Mouse (Mus musculus) midbrain, embryonic 14.5 days (tissue): Measurements from ENCODE around the gene Wrnip1. TPM values are rescaled to one million over a fixed set of nuclear protein-coding genes. Genes with fewer than 3 reads are reported as not detected.
A peak's percentile ranks its signal among the peaks of the same experiment; 100 is the strongest.

Experiments
- ATAC-seq: fragments of 200-750 bp; cut with Nextera tagmentation; 2 replicates; pipeline ENCODE4 v1.8.0; 2017; ENCODE audit warnings: moderate number of reproducible peaks, moderate library complexity; ENCODE audit not compliant: low FRiP score, low TSS enrichment
- DNase-seq: peaks from one replicate; pipeline ENCODE4 v3.0.0-alpha.2; 2015
- H3K27ac ChIP-seq: fragments of 300-500 bp; sonication (generic); replicated peaks from 2 replicates; pipeline ENCODE4 v1.5.1; 2014; ENCODE audit warnings: mild to moderate bottlenecking, low read depth, low read length, moderate library complexity
- H3K27me3 ChIP-seq: fragments of 300-500 bp; sonication (generic); 2 replicates; pipeline ENCODE4 v1.6.1; 2014; ENCODE audit warnings: low read length, control low read depth, mixed read lengths; ENCODE audit not compliant: control insufficient read depth, insufficient read depth
- H3K36me3 ChIP-seq: fragments of 300-500 bp; sonication (generic); 2 replicates; pipeline ENCODE4 v1.6.1; 2014; ENCODE audit warnings: low read length, control low read depth; ENCODE audit not compliant: control insufficient read depth, insufficient read depth
- H3K4me1 ChIP-seq: fragments of 300-500 bp; sonication (generic); 2 replicates; pipeline ENCODE4 v1.6.1; 2014; ENCODE audit warnings: mild to moderate bottlenecking, antibody characterized with exemption, low read length, control low read depth; ENCODE audit not compliant: control insufficient read depth, insufficient read depth
- H3K4me2 ChIP-seq: fragments of 300-500 bp; sonication (generic); 2 replicates; pipeline ENCODE4 v1.6.1; 2014; ENCODE audit warnings: mild to moderate bottlenecking, low read length, moderate library complexity
- H3K4me3 ChIP-seq: fragments of 300-500 bp; sonication (generic); replicated peaks from 2 replicates; pipeline ENCODE4 v1.5.1; 2014; ENCODE audit warnings: low read depth, low read length
- H3K9ac ChIP-seq: fragments of 300-500 bp; sonication (generic); replicated peaks from 2 replicates; pipeline ENCODE4 v1.6.1; 2014; ENCODE audit warnings: mild to moderate bottlenecking, low read length, moderate library complexity
- H3K9me3 ChIP-seq: fragments of 300-500 bp; sonication (generic); 2 replicates; pipeline ENCODE4 v1.6.1; 2016; ENCODE audit warnings: low read length, control low read depth, mixed read lengths; ENCODE audit not compliant: control insufficient read depth
- WGBS: fragments of 180-500 bp; shearing (Covaris S2); extraction: QIAGEN DNeasy Blood & Tissue Kit; methylation state at CpG from one replicate; pipeline ENCODE4 v1.1.7; 2014; 5-methylcytosine and 5-hydroxymethylcytosine counted together
- polyA plus RNA-seq: library from polyadenylated mRNA; unstranded; fragments of >200 nt; fragmentation: Nextera tagmentation; extraction: Ambion mirVana; gene quantifications from 2 replicates; pipeline ENCODE4 v1.2.1, GENCODE M21; 2014

Gene Wrnip1
- polyA plus RNA-seq: 26.5 and 28.0 TPM in 2 replicates

GRCm38 (mm10) chr13:32801693-32802221 is at the start of gene Wrnip1:
Gene Wrnip1 (plus strand): TSS chr13:32802038.
- Histone ChIP-seq H3K4me2 (peak within 1 kb of the TSS; percentile 75), H3K36me3 (peaks cover 4% of the 10 kb centered on the region; the same call in 1 of the 2 replicates), H3K4me1 (peaks cover 20% of the 10 kb centered on the region), H3K27me3 (no peaks in the 10 kb centered on the region), H3K9me3 (no peaks in the 10 kb centered on the region), H3K27ac (peak within 1 kb of the TSS; percentile 92), H3K4me3 (peak within 1 kb of the TSS; percentile 84), H3K9ac (peak within 1 kb of the TSS; percentile 84)
- WGBS: under 1% methylated on average over 51 of the region's 51 CpGs
- DNase-seq: peak; percentile 100
- peak; percentile 99 for ATAC-seq

- Histone ChIP-seq H3K27ac (no peak overlapping the region), H3K4me2 (no peak overlapping the region), H3K9me3 (no peaks in the 10 kb centered on the region), H3K4me3 (no peak overlapping the region), H3K36me3 (no peaks in the 10 kb centered on the region), H3K4me1 (no peaks in the 10 kb centered on the region), H3K9ac (no peak overlapping the region), H3K27me3 (no peaks in the 10 kb centered on the region)
- no peak for DNase-seq
- 68% methylated on average over 4 of the region's 4 CpGs for whole genome bisulfite sequencing
- no peak for ATAC-seq
Observed at GRCm38 (mm10) chr13:32752066-32752657, 49.7 kb upstream of the Wrnip1 start.

- 6% methylated on average over 4 of the region's 4 CpGs for WGBS
- Histone ChIP-seq H3K27ac (no peak overlapping the region), H3K4me1 (no peaks in the 10 kb centered on the region), H3K9ac (no peak overlapping the region), H3K9me3 (no peaks in the 10 kb centered on the region), H3K4me3 (no peak overlapping the region), H3K27me3 (no peaks in the 10 kb centered on the region), H3K4me2 (no peak overlapping the region), H3K36me3 (no peaks in the 10 kb centered on the region)
- DNase-seq (peak; percentile 46), ATAC-seq (no peak)
Observed at GRCm38 (mm10) chr13:32759036-32759435, 42.8 kb upstream of the Wrnip1 start.

- Histone ChIP-seq H3K9ac (no peak overlapping the region), H3K9me3 (no peaks in the 10 kb centered on the region), H3K36me3 (no peaks in the 10 kb centered on the region), H3K27ac (no peak overlapping the region), H3K27me3 (no peaks in the 10 kb centered on the region), H3K4me2 (no peak overlapping the region), H3K4me3 (no peak overlapping the region), H3K4me1 (no peaks in the 10 kb centered on the region)
- 89% methylated on average over 2 of the region's 2 CpGs for WGBS
- no peak for DNase-seq
- ATAC-seq: no peak
Observed at GRCm38 (mm10) chr13:32760795-32761194, 41.0 kb upstream of the Wrnip1 start.

- H3K27me3 ChIP-seq: no peaks in the 10 kb centered on the region
- no peak for ATAC-seq
- no peak overlapping the region for H3K4me3 ChIP-seq
- no peaks in the 10 kb centered on the region for H3K9me3 ChIP-seq
- H3K36me3 ChIP-seq: no peaks in the 10 kb centered on the region
- H3K4me1 ChIP-seq: no peaks in the 10 kb centered on the region
- DNase-seq: no peak
- WGBS: 87% methylated on average over 3 of the region's 3 CpGs
- H3K9ac ChIP-seq: no peak overlapping the region
- no peak overlapping the region for H3K4me2 ChIP-seq
- no peak overlapping the region for H3K27ac ChIP-seq
Observed at GRCm38 (mm10) chr13:32763141-32763540, 38.7 kb upstream of the Wrnip1 start.

- ATAC-seq (no peak), DNase-seq (no peak)
- Histone ChIP-seq H3K4me2 (no peak overlapping the region), H3K4me1 (no peaks in the 10 kb centered on the region), H3K4me3 (no peak overlapping the region), H3K9ac (no peak overlapping the region), H3K27me3 (no peaks in the 10 kb centered on the region), H3K9me3 (no peaks in the 10 kb centered on the region), H3K36me3 (no peaks in the 10 kb centered on the region), H3K27ac (no peak overlapping the region)
- 28% methylated on average over 7 of the region's 7 CpGs for WGBS
Observed at GRCm38 (mm10) chr13:32764448-32764847, 37.4 kb upstream of the Wrnip1 start.

GRCm38 (mm10) chr13:32768104-32768503 is 33.7 kb upstream of the Wrnip1 start:
- Histone ChIP-seq H3K4me3 (no peak overlapping the region), H3K4me2 (no peak overlapping the region), H3K4me1 (no peaks in the 10 kb centered on the region), H3K36me3 (no peaks in the 10 kb centered on the region), H3K27me3 (no peaks in the 10 kb centered on the region), H3K27ac (no peak overlapping the region), H3K9ac (no peak overlapping the region), H3K9me3 (no peaks in the 10 kb centered on the region)
- 10% methylated on average over 4 of the region's 4 CpGs for WGBS
- no peak for ATAC-seq
- peak; percentile 68 for DNase-seq

- Histone ChIP-seq H3K36me3 (no peaks in the 10 kb centered on the region), H3K9ac (no peak overlapping the region), H3K4me2 (no peak overlapping the region), H3K9me3 (no peaks in the 10 kb centered on the region), H3K27ac (no peak overlapping the region), H3K27me3 (no peaks in the 10 kb centered on the region), H3K4me3 (no peak overlapping the region), H3K4me1 (no peaks in the 10 kb centered on the region)
- ATAC-seq (no peak), DNase-seq (no peak)
- 13% methylated on average over 3 of the region's 3 CpGs for WGBS
Observed at GRCm38 (mm10) chr13:32769960-32770359, 31.9 kb upstream of the Wrnip1 start.

- no peak for DNase-seq
- H3K9ac ChIP-seq: no peak overlapping the region
- no peaks in the 10 kb centered on the region for H3K27me3 ChIP-seq
- H3K27ac ChIP-seq: no peak overlapping the region
- no peaks in the 10 kb centered on the region for H3K9me3 ChIP-seq
- no peaks in the 10 kb centered on the region for H3K36me3 ChIP-seq
- 95% methylated on average over 9 of the region's 9 CpGs for WGBS
- no peak for ATAC-seq
- H3K4me3 ChIP-seq: no peak overlapping the region
- no peak overlapping the region for H3K4me2 ChIP-seq
- H3K4me1 ChIP-seq: no peaks in the 10 kb centered on the region
Observed at GRCm38 (mm10) chr13:32775889-32776288, 25.9 kb upstream of the Wrnip1 start.
